Mouse (Mus musculus): ENCODE results near the gene Snx14.
A peak's percentile ranks its signal among the peaks of the same experiment; 100 is the strongest.
"Not testable (repeated sequence)": the region's sequence is repeated elsewhere in the genome, so short reads cannot be mapped to it uniquely, and the experiment has no call there.

Gene Snx14

DNA sequence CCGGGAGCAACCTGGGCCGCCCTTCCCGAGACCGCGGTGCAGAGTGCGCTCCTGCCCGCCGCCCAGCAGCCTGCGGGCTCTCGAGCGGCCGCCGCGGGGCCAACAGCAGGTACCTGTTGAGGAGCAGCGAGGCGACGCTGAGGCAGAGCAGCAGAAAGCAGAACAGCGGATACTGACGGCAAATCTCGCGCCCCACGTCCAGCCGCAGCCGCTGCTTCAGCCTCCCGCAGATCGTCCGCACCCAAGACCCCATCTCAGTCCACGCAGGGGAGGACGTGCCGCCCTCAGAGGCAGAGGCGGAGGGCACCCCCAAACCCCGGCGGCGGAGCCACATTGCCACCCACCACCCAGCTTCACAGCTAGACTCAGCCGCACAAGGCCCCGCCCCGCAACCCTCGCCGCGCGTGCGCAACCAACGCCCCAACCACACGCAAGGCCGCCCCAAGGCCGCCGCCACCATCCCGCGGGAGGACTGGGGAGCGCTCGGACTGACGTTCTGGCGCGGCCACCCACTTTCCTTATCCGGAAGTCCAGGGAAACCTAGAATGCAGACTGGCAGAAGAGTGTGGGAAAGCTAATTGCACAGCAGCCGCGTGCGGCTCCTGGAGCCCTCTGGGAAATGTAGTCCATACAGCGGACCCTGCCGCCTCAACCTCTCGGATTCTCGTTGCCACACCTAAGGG lies at the start of gene Snx14:
TSS of gene Snx14 (minus strand) at position 404 of the 683 bp plus-strand sequence.
- DNase-seq (ENCODE audit: low read depth, low spot score), result peak; percentile 96

DNA sequence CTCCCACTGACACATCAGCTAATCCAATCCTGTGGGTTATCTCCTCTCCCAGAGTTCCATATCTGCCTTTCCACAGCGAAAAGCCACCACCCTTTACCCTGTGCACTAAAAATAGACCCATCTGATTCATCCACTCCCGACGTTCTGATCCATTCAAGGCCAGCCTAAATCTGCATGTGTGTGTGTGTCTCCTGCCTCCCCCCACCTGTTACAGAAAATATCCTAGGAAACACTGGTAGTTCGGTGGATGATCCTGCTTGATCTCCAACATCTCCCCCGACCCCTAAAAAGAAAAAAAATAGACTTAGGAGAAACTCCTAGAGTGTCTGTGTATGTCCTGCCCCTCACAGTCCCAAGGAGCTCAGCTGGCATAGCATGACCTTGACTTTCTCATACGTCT lies 45.8 kb upstream of the Snx14 start:
- no peak for DNase-seq (ENCODE audit: low read depth, low spot score)

DNA sequence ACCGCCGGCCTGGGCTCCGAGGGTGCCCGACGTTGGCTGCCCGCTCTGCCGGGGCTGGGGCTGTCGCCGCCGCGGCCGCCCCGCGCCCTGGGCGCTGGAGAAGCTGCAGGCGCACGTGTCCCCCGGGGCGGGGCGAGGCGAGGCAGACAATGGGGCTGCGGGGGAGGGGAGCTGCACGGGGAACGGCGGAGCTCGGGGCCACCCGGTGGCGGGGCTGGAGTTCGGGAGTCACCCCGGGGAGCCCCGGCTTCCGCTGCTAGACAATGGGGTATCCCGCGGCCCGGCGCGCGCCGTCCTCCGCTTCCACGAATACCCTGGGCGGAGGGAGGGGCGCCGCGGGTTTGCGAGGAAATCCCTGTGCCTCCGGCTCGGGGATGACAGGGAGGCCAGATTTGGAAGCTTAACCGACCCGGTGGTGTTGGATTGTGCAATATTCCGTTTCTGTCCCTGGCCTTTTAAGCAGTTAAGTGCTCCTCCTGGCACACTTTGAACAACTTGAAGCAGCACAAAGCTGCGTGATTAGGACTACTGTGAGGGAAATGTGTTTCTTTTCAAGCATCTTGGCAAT lies 44.2 kb upstream of the Snx14 start:
- DNase-seq (ENCODE audit: low read depth, low spot score), result peak; percentile 82

DNA sequence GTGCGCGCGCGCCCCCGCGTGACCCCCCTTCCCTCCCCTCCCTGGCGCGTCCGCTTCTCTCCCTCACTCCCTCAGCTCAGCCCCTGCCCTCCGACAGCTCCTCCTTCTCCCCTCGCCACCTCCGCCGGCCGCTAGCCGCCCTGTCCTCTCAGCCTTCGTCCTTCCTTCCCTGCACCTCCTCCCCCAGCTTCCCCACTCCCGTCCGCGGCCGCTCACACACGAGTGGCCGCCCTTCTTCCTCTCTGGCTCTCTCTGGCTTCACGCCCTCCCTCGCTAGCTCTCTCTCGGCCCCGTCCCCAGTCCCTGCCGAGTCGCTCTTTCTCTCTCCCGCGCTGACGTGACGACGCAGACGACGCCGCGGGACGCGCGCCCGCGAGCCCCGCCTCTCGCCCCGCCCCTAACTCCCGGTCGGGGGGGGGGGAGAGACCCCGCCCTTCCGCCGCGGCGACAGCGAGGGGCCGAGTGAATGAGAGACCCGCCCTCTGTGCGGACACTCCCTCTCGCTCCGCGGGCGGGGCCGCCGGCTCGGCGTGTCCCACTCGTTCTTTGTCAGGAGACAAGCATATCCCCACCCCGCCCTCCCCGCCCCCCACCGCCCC lies 43.6 kb upstream of the Snx14 start, which contains the start of gene Syncrip:
TSS of gene Syncrip (minus strand) at position 345 of the 599 bp plus-strand sequence.
- DNase-seq (ENCODE audit: low read depth, low spot score), result peak; percentile 97

DNA sequence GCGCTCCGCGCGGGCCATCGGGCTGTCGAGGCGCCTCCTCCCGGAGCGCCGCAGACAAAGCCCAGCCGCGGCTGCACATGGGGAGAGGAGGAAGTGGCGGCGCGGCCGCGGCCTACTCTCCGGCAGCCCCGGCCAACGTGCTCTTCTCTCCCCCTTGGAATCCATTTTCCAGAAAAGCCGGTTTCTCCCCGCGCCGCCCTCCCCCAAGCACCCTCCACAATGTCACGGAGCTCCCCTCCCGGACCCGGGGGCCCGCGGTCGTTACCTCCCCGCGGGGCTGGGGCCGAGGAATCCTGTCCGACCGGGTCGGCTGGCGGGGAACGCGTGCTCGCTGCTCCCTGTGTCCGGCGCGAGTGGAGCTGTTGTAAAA lies 43.0 kb upstream of the Snx14 start:
- peak; percentile 57 for DNase-seq (ENCODE audit: low read depth, low spot score)

DNA sequence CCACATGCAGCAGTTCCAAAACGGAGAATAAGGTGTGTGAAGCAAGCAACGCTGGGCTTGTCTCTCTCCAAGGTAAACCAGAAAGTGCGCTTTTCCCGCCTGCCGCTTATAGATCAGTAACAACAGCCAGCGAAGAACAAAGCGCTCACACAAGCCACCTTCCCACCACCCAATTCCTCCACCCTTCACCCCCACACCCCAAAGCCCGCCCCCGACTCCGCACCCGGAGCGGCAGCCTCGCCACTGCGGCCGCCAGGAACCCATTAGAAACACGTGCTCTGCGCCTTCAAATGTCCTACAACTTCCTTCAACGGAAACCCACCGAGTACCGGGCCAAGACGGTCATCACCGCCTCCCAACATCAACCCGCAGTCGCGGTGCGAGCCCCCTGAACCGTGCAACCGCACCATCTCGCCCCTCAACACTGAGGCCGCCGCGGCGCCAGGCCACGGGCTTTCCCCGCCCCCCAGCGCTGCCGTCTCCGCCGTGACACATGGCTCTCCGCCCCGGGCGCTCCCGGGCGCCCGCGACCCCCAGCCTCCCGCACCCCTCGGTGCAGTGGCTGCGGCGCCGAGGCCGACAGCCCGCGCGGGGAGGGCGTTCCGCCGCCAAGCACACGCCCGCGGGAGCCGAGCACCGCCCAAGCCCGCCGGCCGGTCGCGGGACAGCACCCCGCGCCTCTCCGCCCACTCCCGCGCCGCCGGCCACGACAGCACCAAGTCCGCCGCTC lies 42.5 kb upstream of the Snx14 start:
- peak; percentile 55 for DNase-seq (ENCODE audit: low read depth, low spot score)

DNA sequence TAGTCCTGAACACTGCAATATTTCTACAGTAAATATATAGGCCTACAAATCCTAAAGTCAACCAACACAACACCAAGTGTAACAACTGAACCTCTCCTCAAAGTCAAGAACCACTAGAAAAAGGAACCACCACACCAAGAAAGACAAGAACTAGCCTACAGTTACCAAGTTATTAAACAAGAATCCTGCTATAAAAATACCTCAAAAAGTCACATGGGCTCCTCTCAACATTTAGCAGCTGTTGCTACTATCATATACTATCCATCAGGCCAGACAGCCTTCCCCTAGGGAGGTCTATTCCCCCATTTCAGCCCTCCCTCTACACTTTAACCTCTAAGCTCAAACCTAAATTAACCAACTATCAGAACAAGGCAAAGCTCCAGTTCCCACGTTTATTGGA lies 41.4 kb upstream of the Snx14 start:
- no peak for DNase-seq (ENCODE audit: low read depth, low spot score)

DNA sequence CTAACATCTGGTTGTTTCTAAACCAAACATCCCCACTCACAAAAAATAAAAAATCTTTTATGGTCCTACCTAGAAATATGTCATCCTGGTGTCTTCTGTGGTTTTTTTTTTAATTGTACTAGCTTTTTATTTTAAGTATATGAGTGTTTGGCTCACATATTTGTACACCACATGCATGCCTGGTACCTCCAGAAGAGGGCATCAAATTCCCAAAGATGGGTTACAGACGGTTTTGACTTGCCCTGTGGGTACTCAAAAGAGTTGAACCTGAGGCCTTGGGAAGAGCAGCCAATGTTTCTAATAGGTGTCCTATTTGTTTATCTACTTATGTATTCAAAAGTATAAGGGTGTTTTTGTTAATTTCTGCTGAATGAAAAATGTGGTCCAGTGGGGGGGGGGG lies 37.4 kb upstream of the Snx14 start:
- DNase-seq (ENCODE audit: low read depth, low spot score), result no peak

DNA sequence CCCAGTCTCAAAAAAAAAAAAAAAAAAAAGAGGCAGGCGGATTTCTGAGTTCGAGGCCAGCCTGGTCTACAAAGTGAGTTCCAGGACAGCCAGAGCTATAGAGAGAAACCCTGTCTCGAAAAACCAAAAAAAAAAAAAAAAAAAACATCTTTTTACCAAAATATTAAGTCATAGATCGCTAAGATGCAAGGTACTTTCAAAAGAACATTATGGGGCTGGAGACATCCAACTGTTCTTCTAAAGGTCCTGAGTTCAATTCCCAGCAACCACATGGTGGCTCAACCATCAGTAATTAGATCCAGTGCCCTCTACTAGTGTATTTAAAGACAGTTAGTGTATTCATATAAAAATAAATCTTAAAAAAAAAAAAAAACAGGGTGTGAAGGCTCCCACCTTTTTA lies 22.3 kb upstream of the Snx14 start:
- DNase-seq (ENCODE audit: low read depth, low spot score), result not testable (repeated sequence)

DNA sequence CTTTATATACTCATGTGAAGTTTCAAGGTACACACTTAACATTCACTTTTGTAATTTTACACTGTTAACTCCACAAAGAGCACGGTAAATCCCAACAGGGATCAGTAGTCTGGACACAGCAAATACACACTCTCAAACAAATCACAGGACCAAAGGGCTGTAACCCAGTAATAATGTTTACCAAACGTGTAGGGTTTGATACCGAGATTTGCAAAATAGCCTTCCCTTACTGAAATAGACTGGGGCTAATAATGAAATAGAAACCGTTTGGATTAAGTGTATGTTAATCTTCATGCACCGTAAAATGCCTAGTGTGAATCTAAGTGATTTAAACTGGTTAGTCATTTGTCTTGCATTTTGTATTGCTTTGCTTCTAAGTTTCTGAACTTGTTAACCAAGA lies 1.2 kb upstream of the Snx14 start:
- DNase-seq (ENCODE audit: low read depth, low spot score), result peak; percentile 47

DNA sequence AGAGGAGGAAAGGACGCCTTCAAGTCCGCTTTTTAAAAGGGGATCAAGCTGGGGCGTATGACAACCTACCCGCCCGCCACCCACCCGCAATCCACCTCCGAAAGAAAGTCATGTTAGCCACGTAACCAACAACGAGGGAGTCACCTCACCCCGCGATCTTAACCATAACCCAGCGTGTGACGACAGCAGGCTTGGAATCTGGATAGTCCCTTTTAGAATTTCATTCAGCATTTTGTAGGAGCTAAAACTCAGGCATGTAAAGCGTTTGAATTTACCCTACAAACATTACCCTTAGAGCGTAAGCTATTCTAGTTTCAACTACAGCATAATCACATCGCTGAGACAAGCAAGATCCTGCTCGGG lies 461 bp upstream of the Snx14 start:
- no peak for DNase-seq (ENCODE audit: low read depth, low spot score)

DNA sequence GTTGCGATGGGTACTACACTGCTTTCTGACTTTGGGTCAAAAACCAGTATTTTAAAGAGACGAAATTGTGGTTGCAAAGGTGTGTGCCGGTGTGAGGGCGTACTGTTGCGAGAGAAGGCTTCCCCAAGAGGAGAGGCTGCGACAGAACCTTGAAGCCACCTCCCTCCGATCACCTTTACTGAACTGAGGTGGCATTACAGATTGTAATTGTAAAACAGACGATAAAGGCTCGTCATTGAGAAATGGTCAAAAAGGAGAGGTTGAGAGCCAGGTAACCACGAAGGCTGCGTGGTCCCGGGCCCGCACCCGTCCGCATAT lies 562 bp downstream of the Snx14 start:
- peak; percentile 79 for DNase-seq (ENCODE audit: low read depth, low spot score)

DNA sequence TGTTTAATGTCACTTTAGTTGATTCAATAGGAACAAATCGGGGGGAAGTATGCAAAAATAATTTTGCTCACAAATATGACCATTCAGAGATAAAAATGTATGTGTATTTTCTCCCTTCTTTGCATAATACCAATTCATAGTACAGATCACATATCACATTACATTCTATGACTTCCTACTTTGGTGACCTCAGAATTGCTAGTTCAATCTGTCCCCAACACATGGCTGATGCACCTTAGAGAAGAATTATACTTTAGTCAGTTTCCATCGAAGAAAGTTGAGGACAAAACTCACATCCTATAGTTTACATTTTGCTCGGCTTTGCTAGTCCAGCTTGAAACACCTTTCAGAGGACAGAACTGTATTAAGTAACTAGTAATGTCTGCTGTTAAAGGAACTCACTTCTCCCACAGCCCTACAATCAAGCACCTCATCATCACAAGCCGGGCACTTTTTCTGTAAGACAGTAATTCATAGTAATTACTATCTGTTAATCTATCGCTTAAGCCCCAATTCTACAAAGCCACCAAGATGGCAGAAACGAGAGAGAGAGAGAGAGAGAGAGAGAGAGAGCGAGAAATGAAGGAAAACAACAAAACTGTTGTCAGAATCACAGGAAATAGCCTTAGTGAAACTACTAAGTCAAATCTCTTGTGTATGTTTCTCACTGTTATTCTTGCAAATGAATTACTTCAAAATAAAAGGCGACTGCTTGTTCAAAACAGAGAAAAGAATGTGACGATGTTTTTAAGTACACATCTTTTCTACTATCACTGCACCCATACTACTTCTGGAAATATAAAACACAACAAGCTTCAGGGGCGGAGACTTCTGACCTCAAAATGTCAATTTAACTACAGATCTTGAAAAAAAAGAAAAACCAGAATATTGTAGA lies 1.2 kb downstream of the Snx14 start:
- DNase-seq (ENCODE audit: low read depth, low spot score), result peak; percentile 65

DNA sequence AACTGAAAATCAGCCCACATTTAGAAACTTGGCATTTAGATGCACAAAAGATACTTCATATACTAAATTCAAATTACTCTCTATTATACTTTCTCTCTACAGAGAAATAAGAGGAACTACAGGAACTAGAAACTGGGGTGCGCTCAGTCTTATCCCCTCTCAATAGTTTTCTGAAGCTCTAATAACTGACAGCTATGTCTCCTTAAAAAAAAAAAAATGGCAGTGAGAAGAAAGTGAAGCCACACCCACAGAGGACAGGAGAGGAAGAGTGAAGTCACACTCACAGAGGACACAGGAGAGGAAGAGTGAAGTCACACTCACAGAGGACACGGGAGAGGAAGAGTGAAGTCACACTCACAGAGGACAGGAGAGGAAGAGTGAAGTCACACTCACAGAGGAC lies 14.4 kb downstream of the Snx14 start:
- DNase-seq (ENCODE audit: low read depth, low spot score), result peak; percentile 33

DNA sequence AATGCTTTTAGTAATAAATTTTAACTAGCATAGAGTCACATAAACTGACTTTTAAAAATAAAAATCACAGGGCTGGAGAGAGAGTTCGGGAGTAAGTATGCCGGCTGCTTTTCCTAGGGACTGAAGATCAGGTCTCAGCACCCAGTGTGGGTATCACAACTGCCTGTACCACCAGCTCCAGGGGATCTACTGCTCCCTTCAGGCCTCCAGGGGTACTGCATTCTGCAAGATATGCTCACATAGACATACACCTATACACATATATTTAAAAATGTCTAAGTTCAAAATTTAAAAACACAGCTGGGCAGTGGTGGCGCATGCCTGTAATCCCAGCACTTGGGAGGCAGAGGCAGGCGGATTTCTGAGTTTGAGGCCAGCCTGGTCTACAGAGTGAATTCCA lies 16.3 kb downstream of the Snx14 start:
- DNase-seq (ENCODE audit: low read depth, low spot score), result no peak

DNA sequence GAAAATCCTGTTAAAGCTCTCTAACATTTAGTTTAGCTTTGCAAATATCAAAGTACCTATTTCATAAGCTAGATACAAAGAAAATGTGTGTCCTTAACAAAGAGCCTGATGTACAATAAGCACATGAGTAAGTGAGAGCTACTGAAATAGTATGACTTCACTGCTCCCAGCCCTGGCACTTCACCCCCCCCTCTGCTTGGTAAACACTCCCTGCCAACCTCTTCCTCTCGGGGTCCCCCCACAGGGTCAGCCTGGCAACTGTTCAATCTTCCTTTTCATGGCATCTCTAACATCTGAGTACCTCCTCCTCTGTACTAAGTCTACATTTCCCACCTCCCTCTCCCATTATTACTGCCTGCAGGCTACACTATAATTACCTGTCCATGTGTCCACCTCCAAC lies 22.0 kb downstream of the Snx14 start:
- no peak for DNase-seq (ENCODE audit: low read depth, low spot score)

DNA sequence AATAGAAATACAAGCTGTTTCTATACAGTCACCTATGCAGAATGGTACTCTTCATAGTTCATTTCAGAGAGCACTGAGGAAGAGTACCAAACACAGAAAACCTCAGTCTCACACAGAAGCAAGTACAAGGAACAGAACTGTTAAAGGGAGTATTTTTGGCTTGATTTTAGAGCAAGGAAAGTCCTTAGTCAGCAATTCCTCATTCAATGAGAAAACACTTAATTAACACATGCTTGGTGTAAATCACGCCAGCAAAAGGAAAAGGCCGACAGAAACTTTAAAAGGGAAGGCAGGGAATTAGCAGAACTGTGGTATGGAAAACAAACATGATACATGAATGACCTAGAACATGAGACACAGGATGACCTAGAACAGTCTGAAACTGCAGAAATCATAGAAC lies 28.8 kb downstream of the Snx14 start:
- no peak for DNase-seq (ENCODE audit: low read depth, low spot score)

DNA sequence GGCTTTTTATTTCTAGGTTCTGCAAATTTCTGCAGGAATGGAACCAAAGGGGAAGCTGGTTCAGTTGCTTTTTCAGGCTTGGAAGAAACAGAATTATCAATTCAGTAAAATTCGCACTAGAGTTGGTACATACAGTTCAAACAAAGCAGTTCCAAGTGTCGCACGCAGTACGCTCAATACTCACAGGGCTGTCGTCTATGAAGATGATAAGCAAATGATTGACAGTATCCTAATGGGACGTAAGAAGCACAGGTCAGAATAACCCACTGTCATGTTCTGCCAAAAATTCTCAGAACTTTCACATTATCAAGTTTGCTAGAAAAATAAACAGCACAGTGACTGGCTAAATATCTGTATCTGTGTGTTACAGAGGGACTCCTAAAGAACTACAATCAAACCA lies 34.2 kb downstream of the Snx14 start:
- no peak for DNase-seq (ENCODE audit: low read depth, low spot score)

DNA sequence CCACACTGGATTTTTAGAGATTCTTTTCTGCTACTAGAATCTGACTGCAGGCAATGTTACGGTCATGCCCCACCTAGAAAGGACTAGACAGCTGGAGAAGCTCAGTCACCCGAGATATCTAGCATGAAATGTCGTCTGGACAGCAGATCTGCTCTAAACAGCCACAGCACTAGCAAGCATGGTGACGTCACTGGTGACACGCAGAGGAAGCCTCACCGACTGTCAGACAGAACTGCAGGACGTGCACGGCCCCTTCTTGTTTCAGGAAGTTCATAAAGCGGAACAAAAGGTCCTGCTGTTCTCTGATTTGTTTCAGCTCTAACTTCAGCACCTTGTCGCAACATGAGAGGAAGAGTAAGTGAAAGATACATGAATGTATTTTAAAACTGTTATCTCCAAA lies 34.7 kb downstream of the Snx14 start:
- peak; percentile 92 for DNase-seq (ENCODE audit: low read depth, low spot score)

DNA sequence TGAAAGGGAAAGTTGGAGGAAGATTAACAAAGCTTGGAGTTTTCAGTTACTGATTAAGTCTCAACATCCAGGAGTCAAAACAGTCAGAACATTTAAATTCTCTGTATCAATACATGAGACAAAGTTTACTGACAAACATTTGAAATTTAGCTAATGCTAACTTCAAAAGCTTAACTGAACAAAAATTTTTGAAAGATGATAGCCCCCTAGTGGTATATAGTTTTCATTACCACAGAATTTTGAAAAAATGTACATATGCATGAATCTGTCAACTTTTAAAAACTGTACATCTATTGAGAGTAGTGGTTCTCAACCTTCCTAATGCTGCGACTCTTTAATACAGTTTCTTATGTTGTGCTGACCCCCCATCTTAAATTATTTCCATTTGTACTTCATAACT lies 40.3 kb downstream of the Snx14 start:
- DNase-seq (ENCODE audit: low read depth, low spot score), result peak; percentile 29

DNA sequence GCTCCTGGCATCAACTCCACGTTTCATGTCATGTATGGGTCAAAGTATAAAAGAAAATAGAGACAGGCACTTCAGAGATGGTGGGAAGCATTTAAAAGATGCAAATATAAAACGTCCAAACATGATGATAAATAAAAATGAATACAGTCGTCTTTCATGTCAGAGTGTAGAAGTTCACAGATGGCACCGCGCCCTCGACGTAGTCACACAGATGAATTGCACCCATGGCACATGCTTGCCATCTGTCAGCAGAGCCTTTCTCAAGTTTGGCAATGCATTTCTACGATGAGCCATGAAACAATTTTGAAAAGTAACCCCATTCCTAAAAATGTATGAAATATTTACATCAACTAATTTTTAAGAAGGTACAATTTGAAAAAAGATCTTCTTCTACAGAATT lies 43.9 kb downstream of the Snx14 start:
- no peak for DNase-seq (ENCODE audit: low read depth, low spot score)

DNA sequence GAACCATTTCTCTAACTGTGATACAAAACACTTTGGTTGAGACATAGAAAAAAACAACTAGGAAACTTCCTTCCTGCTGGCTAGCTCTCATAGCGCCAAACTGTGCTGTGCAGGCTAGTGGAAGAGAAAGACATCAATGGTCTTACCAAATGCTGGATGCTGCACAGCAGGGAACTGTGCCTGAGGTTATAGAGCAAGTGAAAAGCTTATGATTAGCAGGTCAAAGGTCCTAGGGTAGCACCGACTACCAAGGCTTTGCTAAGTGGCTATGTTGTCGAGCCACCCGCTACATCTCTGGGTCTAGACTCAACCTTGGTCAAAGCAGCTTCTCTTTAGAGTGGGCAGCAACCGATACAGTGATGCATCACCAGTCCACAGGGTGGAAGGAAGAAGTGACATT lies 49.9 kb downstream of the Snx14 start:
- DNase-seq (ENCODE audit: low read depth, low spot score), result no peak
